Mouse (Mus musculus): ENCODE measurements around the gene Smarca2. TPM values are rescaled to one million over a fixed set of nuclear protein-coding genes. Genes with fewer than 3 reads are reported as not detected.

Gene Smarca2
- total RNA-seq, 2 experiments from 2014 or later, result 280 to 296 TPM

GRCm38 (mm10) chr19:26603906-26604754, 720 bp upstream of the Smarca2 start:
- peak overlapping the region; percentile 85 for H3K27ac ChIP-seq
- DNase-seq (ENCODE audit: extremely low spot score in 1 of 2, low spot score in 2 of 2), result no peak
- peak overlapping the region; percentile 96 for H3K4me3 ChIP-seq
- no peak for TF ChIP-seq CTCF (IDR thresholded peaks at IDR 0.05)
- intact Hi-C loops (cut with DNase I), result loop anchor here (5.0 kb wide), 2 partner anchors 72 to 137 kb away; no protein-coding TSS in a partner anchor

- Histone ChIP-seq H3K27ac (peak overlapping the region; percentile 95), H3K4me3 (peak overlapping the region; percentile 96)
- no peak for TF ChIP-seq CTCF (IDR thresholded peaks at IDR 0.05)
- intact Hi-C loops (cut with DNase I), result loop anchor here (2.0 to 5.0 kb wide), 2 partner anchors 223 to 343 kb away; no protein-coding TSS in a partner anchor
- peak; percentile 55 to 62 for DNase-seq (ENCODE audit: extremely low spot score in 1 of 2, low spot score in 2 of 2)
Observed at GRCm38 (mm10) chr19:26605438-26606320, 829 bp downstream of the Smarca2 start.

DNA sequence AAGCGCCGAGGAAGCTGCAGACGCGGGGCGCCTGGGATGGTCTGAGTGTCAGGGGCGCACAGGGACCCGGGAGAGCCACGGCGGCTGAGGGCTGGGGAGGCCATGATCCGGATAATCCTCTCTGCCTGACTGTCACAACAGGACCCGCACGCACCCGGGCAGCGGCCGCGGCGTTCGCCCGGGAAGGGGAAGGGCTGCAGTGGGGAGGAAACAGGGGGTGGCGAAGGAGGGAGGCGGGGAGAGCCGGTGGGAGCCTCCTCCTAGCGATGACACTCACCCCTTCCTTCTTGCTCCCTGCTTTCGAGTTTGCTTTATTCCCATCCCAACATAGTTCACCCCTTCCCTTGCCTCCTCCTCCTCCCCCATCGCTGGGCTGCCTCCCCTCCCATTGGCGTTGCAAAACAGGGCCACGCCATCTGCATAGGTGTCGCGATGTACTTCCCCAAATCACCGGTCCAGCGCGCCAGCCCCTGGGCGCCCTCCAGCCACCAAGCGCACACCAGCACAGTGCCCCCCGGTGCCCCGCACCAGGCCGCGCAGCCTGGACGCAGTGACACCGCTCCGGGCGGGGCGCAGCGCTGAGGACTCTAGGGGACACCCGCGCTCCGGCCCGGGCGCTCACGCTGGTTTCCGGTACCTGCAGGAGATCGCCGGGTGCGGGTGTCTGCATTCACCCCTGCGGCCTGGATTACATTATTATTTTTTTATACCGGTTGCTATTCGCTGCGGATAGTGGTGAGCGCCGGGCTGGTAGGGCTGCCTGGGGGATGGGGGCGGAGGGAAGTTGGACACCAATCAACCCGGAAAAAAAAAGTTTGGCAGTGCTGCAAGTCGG, 1.7 kb downstream of the Smarca2 start:
- TF ChIP-seq CTCF (IDR thresholded peaks at IDR 0.05), result peak; percentile 28
- peak; percentile 62 to 63 for DNase-seq (ENCODE audit: extremely low spot score in 1 of 2, low spot score in 2 of 2)
- Histone ChIP-seq H3K4me3 (peak overlapping the region; percentile 96), H3K27ac (peak overlapping the region; percentile 95)
- intact Hi-C loops (cut with DNase I), result loop anchor here (2.0 to 5.0 kb wide), 2 partner anchors 224 to 344 kb away; no protein-coding TSS in a partner anchor

GRCm38 (mm10) chr19:26607156-26607536, 2.3 kb downstream of the Smarca2 start:
- Histone ChIP-seq H3K4me3 (peak overlapping the region; percentile 96), H3K27ac (peak overlapping the region; percentile 95)
- TF ChIP-seq CTCF (IDR thresholded peaks at IDR 0.05), result no peak
- peak; percentile 78 to 80 for DNase-seq (ENCODE audit: extremely low spot score in 1 of 2, low spot score in 2 of 2)
- intact Hi-C loops (cut with DNase I), result loop anchor here (2.0 to 5.0 kb wide), 2 partner anchors 224 to 345 kb away; no protein-coding TSS in a partner anchor

- Histone ChIP-seq H3K4me3 (peak overlapping the region; percentile 96), H3K27ac (peak overlapping the region; percentile 95)
- DNase-seq (ENCODE audit: extremely low spot score in 1 of 2, low spot score in 2 of 2), result peak; percentile 43 to 63
- no peak for TF ChIP-seq CTCF (IDR thresholded peaks at IDR 0.05)
- intact Hi-C loops (cut with DNase I), result loop anchor here (2.0 to 5.0 kb wide), 2 partner anchors 225 to 345 kb away; no protein-coding TSS in a partner anchor
Observed at GRCm38 (mm10) chr19:26607551-26608433, 2.9 kb downstream of the Smarca2 start.

DNA sequence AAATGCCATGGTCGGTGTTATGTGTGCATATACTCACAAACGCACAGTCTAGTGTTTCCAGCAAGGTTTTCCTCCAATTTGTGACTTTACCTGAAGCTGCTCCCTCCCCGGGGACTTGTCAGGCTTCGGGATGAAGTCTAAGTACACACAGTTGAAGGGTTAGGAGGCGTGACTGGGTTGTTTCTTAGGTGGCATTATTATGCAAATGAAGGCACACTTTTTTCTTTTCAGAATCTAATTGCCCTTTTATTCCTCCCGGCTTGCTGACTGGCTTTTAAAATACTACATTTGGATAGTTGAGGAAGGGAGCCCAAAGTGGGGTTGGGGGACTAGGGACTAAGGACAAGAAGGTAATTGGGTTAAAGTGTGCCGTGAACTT, 3.6 kb downstream of the Smarca2 start:
- no peak for TF ChIP-seq CTCF (IDR thresholded peaks at IDR 0.05)
- peak overlapping the region; percentile 96 for H3K4me3 ChIP-seq
- H3K27ac ChIP-seq, result peak overlapping the region; percentile 95
- no peak for DNase-seq (ENCODE audit: extremely low spot score in 1 of 2, low spot score in 2 of 2)
- intact Hi-C loops (cut with DNase I), result loop anchor here (5.0 kb wide), 1 partner anchor 346 kb away; no protein-coding TSS in a partner anchor

DNA sequence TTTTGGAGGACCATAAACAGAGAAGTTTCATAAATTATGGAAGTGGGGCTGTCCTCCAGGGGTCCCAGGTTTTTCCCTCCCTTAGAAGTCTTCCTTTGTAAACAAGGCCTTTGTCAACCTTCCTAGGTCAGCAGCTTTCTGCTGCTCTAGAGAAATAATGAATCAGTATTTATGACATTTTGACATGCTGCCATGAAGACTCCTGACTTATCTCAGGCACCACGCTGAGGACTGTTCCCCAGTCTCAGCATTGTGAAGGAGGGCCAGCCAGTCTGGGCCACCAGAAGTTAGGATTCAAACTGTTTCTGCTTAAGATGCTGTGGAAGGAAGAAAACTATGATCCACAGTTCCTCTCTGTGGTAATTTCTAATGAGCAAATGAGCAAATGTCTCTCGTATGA, 4.8 kb downstream of the Smarca2 start:
- intact Hi-C loops (cut with DNase I), result loop anchor here (5.0 kb wide), 1 partner anchor 347 kb away; no protein-coding TSS in a partner anchor
- Histone ChIP-seq H3K4me3 (no peak overlapping the region), H3K27ac (no peak overlapping the region)
- TF ChIP-seq CTCF (IDR thresholded peaks at IDR 0.05), result no peak
- no peak for DNase-seq (ENCODE audit: extremely low spot score in 1 of 2, low spot score in 2 of 2)

DNA sequence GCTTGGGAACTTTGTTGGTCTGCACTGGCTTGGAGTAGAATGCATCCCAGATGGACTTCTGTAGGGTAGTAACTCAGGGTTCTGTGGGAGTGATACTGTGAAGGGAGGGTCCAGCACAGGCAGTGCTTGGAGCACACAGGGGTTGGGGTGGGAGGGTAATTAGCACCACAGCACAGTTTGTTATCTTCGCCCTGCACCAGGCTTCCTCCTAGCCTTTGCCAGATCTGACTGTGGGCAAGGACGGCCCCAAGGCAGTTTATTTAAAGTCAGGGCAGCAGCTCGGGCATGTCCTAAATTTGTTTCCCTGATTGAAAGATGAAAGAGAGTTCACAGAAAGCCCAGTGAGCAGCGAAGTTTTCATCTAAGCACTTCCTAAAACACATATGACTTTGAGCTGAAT, 8.1 kb downstream of the Smarca2 start:
- TF ChIP-seq CTCF (IDR thresholded peaks at IDR 0.05), result no peak
- Histone ChIP-seq H3K27ac (no peak overlapping the region), H3K4me3 (no peak overlapping the region)
- intact Hi-C loops (cut with DNase I), result no loop called here
- DNase-seq (ENCODE audit: extremely low spot score in 1 of 2, low spot score in 2 of 2), result no peak

- no peak for TF ChIP-seq CTCF (IDR thresholded peaks at IDR 0.05)
- H3K4me3 ChIP-seq, result no peak overlapping the region
- intact Hi-C loops (cut with DNase I), result no loop called here
- no peak for DNase-seq (ENCODE audit: extremely low spot score in 1 of 2, low spot score in 2 of 2)
- H3K27ac ChIP-seq, result peak overlapping the region; percentile 19; the same call in 1 of the 2 replicates
Observed at GRCm38 (mm10) chr19:26613665-26614064, 8.8 kb downstream of the Smarca2 start.

- intact Hi-C loops (cut with DNase I), result no loop called here
- no peak for TF ChIP-seq CTCF (IDR thresholded peaks at IDR 0.05)
- Histone ChIP-seq H3K27ac (no peak overlapping the region), H3K4me3 (no peak overlapping the region)
- no peak for DNase-seq (ENCODE audit: extremely low spot score in 1 of 2, low spot score in 2 of 2)
Observed at GRCm38 (mm10) chr19:26616271-26616670, 11.4 kb downstream of the Smarca2 start.
